Mouse (Mus musculus) limb, embryonic 15.5 days (tissue): ENCODE measurements around the gene Padi2. TPM values are rescaled to one million over a fixed set of nuclear protein-coding genes. Genes with fewer than 3 reads are reported as not detected.

Source experiments
- ATAC-seq: fragments of 200-750 bp; cut with Nextera tagmentation; 2 replicates; pipeline ENCODE4 v1.8.0; 2017; ENCODE audit warnings: low read depth, moderate TSS enrichment; ENCODE audit not compliant: insufficient number of reproducible peaks, low FRiP score, low TSS enrichment
- H3K27ac ChIP-seq: fragments of 300-500 bp; sonication (generic); 2 replicates; pipeline ENCODE4 v1.5.1; 2015; ENCODE audit warnings: moderate library complexity, mild to moderate bottlenecking, inconsistent platforms
- H3K27me3 ChIP-seq: fragments of 300-500 bp; sonication (generic); 2 replicates; pipeline ENCODE4 v1.6.1; 2015; ENCODE audit warnings: inconsistent platforms
- H3K36me3 ChIP-seq: fragments of 300-500 bp; sonication (generic); 2 replicates; pipeline ENCODE4 v1.6.1; 2015; ENCODE audit warnings: inconsistent platforms
- H3K4me1 ChIP-seq: fragments of 300-500 bp; sonication (generic); 2 replicates; pipeline ENCODE4 v1.6.1; 2015; ENCODE audit warnings: inconsistent platforms
- H3K4me2 ChIP-seq: fragments of 300-500 bp; sonication (generic); 2 replicates; pipeline ENCODE4 v1.6.1; 2015; ENCODE audit warnings: mild to moderate bottlenecking, inconsistent platforms
- H3K4me3 ChIP-seq: fragments of 300-500 bp; sonication (generic); 2 replicates; pipeline ENCODE4 v1.5.1; 2015; ENCODE audit warnings: mild to moderate bottlenecking, inconsistent platforms
- H3K9ac ChIP-seq: fragments of 300-500 bp; sonication (generic); 2 replicates; pipeline ENCODE4 v1.6.1; 2015; ENCODE audit warnings: inconsistent platforms
- H3K9me3 ChIP-seq: fragments of 300-500 bp; sonication (generic); 2 replicates; pipeline ENCODE4 v1.6.1; 2016; ENCODE audit warnings: inconsistent platforms
- WGBS: fragments of 180-500 bp; shearing (Covaris S2); methylation state at CpG from one replicate; pipeline ENCODE4 v1.1.7; 2015; 5-methylcytosine and 5-hydroxymethylcytosine counted together
- polyA plus RNA-seq: library from polyadenylated mRNA; unstranded; fragments of >200 nt; fragmentation: Nextera tagmentation; extraction: Ambion mirVana; gene quantifications from 2 replicates; pipeline ENCODE4 v1.2.1, GENCODE M21; 2015

The Padi2 gene
- polyA plus RNA-seq, 1 experiment from 2014 or later = 4.3 TPM

DNA sequence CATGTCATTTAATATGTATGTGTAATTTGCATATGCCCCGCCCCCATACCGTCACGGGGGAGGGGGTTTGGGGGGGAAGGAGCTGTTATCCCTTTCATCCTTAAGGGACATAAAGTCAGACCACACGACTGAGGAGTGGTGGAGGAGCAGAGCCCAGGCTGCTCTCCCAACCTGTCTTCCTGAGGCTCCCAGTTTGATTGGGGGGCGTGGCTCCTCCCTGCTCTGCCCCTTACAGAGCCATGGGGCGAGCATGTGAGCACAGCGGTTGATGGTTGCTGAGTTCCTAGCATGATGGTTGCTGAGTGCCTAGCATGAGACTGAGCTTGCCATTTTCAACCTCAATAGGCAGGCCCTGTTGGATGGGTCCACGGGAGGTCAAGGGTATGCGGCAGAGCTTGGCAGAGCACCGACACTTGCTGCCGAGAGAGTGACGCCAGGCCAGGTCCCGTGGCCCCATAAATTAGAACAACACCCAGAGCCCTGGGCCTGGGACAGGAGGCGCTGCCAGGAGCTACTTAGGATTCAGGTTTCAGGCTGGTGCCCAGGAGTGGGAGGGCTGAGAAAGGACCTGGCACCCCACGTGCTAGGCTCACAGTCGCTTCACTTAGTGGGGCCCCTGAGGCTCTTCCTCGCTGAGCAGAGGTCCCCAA, 4.6 kb downstream of the Padi2 start:
- peaks cover 43% of the 10 kb centered on the region for H3K27me3 ChIP-seq
- H3K9me3 ChIP-seq = no peaks in the 10 kb centered on the region
- H3K9ac ChIP-seq = no peak overlapping the region
- H3K4me3 ChIP-seq = no peak overlapping the region
- H3K27ac ChIP-seq = no peak overlapping the region
- no peaks in the 10 kb centered on the region for H3K36me3 ChIP-seq
- H3K4me2 ChIP-seq = peak overlapping the region; percentile 17; the same call in 1 of the 2 replicates
- WGBS = 13% methylated on average over 17 of the region's 17 CpGs
- no peak for ATAC-seq
- peaks cover 25% of the 10 kb centered on the region for H3K4me1 ChIP-seq

DNA sequence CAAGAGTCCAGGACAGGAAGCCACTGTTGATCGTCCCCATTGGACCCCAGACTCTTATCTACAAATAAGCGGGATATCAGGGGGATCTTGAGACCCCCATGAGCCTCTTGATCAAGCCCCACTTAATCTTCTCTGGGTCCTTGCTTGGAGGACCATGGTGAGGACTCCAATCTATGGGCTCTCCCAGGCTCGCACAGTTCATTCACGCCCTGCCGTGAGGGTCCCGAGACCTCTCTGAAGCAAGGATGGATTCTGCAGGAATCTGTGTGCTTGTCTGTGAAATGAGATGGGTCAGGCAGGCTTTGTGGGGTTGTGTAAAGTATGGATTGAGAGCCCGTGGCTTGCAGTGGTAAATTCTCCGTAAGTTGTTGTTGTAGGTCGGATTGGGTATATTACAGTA, 5.3 kb downstream of the Padi2 start:
- no peak overlapping the region for H3K4me3 ChIP-seq
- peaks cover 37% of the 10 kb centered on the region for H3K27me3 ChIP-seq
- ATAC-seq = no peak
- H3K27ac ChIP-seq = no peak overlapping the region
- no peak overlapping the region for H3K9ac ChIP-seq
- WGBS = 89% methylated on average over 9 of the region's 9 CpGs
- no peak overlapping the region for H3K4me2 ChIP-seq
- no peaks in the 10 kb centered on the region for H3K9me3 ChIP-seq
- no peaks in the 10 kb centered on the region for H3K36me3 ChIP-seq
- H3K4me1 ChIP-seq = peaks cover 19% of the 10 kb centered on the region

DNA sequence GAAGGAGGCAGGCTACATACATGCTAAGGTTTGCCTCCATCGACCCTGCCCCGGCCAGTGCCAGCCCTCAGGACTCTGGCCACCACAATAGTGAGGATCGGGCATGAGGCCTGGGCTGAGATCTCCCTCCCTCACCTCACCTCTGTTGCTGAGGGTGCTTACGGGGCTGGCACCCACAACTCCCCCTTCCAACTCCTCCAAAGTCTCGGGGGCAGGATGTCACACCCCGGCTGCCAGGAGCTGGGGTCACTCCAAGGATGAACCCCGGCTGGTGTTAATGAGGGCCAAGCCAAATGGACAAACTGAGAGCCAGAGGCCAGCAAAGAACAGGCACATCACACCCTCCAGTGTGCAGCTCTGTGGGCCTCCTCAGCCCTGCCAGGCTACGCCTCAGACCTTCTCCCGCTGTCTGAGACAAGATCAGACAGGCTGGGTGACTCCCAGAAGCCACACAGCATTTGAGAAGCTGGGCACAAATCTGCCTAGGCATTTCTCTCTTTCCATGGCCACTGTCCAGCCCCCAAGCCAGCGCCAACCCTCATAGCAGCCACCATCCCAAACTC, 6.2 kb downstream of the Padi2 start:
- H3K4me1 ChIP-seq = peaks cover 18% of the 10 kb centered on the region
- H3K9me3 ChIP-seq = no peaks in the 10 kb centered on the region
- H3K4me2 ChIP-seq = no peak overlapping the region
- WGBS = 78% methylated on average over 10 of the region's 10 CpGs
- no peak overlapping the region for H3K4me3 ChIP-seq
- H3K36me3 ChIP-seq = no peaks in the 10 kb centered on the region
- no peak for ATAC-seq
- peaks cover 28% of the 10 kb centered on the region for H3K27me3 ChIP-seq
- H3K27ac ChIP-seq = no peak overlapping the region
- no peak overlapping the region for H3K9ac ChIP-seq

DNA sequence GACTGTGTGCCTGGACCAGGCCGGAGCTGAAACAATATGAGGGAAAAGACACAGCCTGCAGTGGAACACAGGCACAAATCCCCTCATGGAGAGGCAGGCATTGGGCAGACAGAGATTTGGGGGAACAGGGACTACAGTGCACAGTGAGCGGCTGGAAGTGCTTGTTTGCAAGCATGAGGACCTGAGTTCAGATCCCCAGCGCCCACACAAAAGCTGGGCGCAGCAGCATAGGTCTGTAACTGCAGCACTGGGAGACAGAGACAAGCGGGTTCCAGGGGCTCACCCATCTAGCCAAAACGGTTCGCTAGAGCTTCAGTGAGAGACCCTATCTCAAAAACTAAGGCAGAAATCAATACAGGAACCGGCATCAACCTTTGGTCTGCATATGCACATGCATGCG, 7.4 kb downstream of the Padi2 start:
- Histone ChIP-seq H3K9ac (no peak overlapping the region), H3K27me3 (peaks cover 17% of the 10 kb centered on the region), H3K9me3 (no peaks in the 10 kb centered on the region), H3K4me3 (no peak overlapping the region), H3K4me2 (no peak overlapping the region), H3K36me3 (no peaks in the 10 kb centered on the region), H3K4me1 (peaks cover 18% of the 10 kb centered on the region), H3K27ac (no peak overlapping the region)
- WGBS = 89% methylated on average over 9 of the region's 9 CpGs
- no peak for ATAC-seq

DNA sequence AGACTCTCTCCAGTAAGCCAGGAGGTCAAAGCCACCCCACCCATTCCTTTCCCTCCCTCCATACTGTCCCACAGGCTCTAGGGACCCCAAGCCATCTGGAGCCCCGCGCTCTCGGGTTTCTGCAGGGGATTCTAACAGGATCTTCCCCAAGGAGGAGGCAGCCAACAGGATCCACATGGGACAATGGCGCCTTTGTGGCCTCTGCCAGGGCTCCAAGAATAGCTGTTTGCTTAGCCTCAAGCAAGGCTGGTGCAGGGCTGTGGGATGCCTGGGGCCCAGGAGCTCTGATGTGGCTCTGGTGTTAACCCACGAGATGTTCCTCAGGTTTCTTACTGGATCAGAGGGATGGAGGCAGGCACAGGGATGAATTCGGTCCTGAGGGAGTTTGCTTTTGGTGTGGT, 8.6 kb downstream of the Padi2 start:
- Histone ChIP-seq H3K27ac (peak overlapping the region; percentile 22; the same call in 1 of the 2 replicates), H3K4me2 (no peak overlapping the region), H3K4me3 (no peak overlapping the region), H3K36me3 (no peaks in the 10 kb centered on the region), H3K4me1 (peaks cover 18% of the 10 kb centered on the region), H3K27me3 (peaks cover 5% of the 10 kb centered on the region), H3K9ac (no peak overlapping the region), H3K9me3 (no peaks in the 10 kb centered on the region)
- ATAC-seq = peak; percentile 66
- WGBS = 49% methylated on average over 6 of the region's 6 CpGs

DNA sequence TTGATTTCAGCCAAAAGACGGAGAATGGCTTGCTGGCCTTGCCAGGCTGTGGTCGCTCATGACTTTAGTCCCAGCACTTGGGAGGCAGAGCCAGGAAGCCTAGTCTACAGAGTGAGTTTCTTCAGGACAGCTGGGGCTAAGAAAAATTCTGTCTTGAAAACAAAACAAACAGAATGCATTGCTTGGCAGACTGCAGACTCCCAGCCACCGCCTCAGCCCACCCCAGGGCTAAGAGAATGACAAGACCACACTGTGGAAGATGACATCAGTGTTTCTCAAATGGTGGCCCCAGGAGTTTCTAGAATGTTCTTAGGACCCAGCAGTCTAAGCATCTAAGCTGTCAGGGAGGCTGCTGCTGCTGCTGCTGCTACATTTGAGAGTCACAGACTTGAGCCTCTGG, 9.1 kb downstream of the Padi2 start:
- Histone ChIP-seq H3K4me3 (no peak overlapping the region), H3K9me3 (no peaks in the 10 kb centered on the region), H3K27me3 (0 out of 2 replicates have a peak, but pooled peaks cover 5% of the 10 kb centered on the region), H3K9ac (no peak overlapping the region), H3K4me1 (peaks cover 18% of the 10 kb centered on the region), H3K36me3 (no peaks in the 10 kb centered on the region), H3K27ac (no peak overlapping the region), H3K4me2 (no peak overlapping the region)
- 70% methylated on average over 3 of the region's 3 CpGs for WGBS
- ATAC-seq = no peak

DNA sequence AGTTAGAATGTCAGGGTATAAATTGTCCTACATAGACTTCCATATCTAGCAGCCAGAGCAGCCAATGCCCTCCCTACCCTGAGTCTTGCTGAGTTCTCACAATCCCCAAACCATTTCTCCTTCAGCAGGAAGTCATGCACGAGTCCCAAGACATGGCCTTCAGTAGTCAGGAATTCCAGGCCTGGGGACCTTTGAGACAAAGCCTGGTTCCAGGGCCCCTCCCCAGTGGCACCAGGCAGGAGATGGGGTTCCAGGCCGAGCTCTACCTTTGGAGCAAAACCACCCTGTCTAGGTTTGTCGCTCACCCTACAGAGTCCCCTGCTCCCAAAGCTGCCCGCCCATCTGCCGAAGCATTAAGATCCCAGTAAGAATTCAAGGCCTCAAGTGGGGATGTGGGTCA, 10.2 kb downstream of the Padi2 start:
- Histone ChIP-seq H3K4me2 (no peak overlapping the region), H3K9me3 (no peaks in the 10 kb centered on the region), H3K27ac (no peak overlapping the region), H3K4me3 (no peak overlapping the region), H3K36me3 (no peaks in the 10 kb centered on the region), H3K9ac (no peak overlapping the region), H3K4me1 (peaks cover 9% of the 10 kb centered on the region), H3K27me3 (0 out of 2 replicates have a peak, but pooled peaks cover 6% of the 10 kb centered on the region)
- ATAC-seq = no peak
- WGBS = 88% methylated on average over 5 of the region's 5 CpGs

DNA sequence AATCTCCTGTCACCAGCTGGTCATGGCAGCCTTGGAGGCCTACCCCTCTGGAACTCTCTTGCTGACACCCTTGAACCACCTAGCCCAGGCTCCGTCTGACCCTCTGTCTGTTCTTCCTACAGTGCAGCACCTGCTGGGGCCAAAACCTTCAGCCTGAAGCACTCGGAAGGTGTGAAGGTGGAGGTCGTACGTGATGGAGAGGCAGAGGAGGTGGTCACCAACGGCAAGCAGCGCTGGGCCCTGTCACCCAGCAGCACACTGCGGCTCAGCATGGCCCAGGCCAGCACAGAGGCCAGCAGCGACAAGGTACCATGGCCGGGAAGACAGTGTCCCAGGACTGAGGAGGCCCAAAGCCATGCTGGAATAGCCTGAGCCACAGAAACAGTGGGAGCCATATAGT, 11.3 kb downstream of the Padi2 start:
- no peak for ATAC-seq
- H3K4me3 ChIP-seq = no peak overlapping the region
- 0 out of 2 replicates have a peak, but pooled peaks cover 3% of the 10 kb centered on the region for H3K27me3 ChIP-seq
- WGBS = 83% methylated on average over 9 of the region's 9 CpGs
- H3K4me1 ChIP-seq = peaks cover 9% of the 10 kb centered on the region
- H3K4me2 ChIP-seq = no peak overlapping the region
- no peaks in the 10 kb centered on the region for H3K9me3 ChIP-seq
- H3K36me3 ChIP-seq = no peaks in the 10 kb centered on the region
- no peak overlapping the region for H3K9ac ChIP-seq
- no peak overlapping the region for H3K27ac ChIP-seq

DNA sequence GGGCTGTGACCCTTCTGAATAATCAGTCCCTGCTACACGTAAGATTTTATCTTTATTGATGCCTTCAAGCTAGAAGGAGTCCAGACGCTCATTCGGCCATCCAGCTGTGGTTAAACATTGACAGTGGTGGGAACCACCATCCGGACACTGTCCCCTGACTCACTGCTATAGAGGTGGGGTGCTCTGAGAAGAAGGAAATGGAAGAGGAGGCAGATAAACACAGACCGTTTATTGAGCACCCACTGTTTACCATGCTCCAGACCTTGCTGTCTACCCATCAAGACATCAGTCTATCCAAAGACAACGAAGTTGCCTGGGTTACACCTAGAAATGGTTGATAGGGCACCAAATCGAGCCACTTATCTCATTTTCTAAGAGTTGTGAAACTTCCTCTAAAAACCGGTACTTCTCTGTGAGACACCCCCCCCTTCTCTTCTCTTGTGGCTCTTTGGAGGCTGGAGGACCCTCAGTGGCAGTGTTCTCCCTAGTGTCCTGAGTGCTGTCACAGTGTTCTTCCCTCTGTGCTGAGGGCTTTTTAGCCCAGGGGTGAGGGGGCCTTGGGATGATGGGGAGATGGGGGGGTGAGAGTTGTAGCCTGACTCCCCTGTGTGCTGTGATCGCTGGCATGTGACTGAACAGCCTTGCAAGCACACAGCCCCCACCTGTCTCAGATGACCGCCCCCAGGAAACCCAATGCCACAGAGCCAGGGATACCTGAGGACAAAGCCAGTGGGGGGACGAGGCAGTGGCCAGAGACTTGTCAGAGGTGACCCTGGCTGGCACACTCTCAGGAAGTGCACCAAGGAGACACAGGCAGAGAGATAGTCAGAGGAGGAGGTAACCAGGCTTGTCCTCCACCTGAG, 14.1 kb downstream of the Padi2 start:
- Histone ChIP-seq H3K4me2 (no peak overlapping the region), H3K9me3 (no peaks in the 10 kb centered on the region), H3K4me1 (peaks cover 4% of the 10 kb centered on the region; the same call in 1 of the 2 replicates), H3K36me3 (no peaks in the 10 kb centered on the region), H3K4me3 (no peak overlapping the region), H3K27me3 (0 out of 2 replicates have a peak, but pooled peaks cover 3% of the 10 kb centered on the region), H3K27ac (no peak overlapping the region), H3K9ac (no peak overlapping the region)
- 57% methylated on average over 11 of the region's 11 CpGs for WGBS
- ATAC-seq = no peak

DNA sequence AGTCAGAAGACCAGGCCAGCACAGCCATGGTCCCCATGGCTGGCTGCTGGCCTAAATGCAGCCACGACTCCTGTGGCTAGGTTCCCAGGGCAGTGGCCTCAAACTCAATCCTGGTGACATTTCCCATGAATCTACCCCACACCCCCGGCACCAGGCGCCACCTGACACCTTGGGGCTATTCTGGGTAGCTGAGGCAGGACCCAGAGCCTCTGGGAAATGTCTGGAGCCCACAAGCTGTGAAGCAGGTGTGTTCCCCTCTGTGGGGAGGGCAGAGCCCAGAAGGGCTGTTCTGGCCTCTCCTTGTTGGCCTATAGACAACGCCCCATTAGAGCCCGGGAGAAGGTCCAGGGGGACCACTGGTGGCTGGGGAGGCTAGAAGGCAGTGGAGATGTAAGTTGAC, 16.4 kb downstream of the Padi2 start:
- Histone ChIP-seq H3K4me2 (no peak overlapping the region), H3K27ac (no peak overlapping the region), H3K27me3 (0 out of 2 replicates have a peak, but pooled peaks cover 3% of the 10 kb centered on the region), H3K4me3 (no peak overlapping the region), H3K36me3 (no peaks in the 10 kb centered on the region), H3K9ac (no peak overlapping the region), H3K9me3 (no peaks in the 10 kb centered on the region), H3K4me1 (no peaks in the 10 kb centered on the region; the same call in 1 of the 2 replicates)
- WGBS = 70% methylated on average over 5 of the region's 5 CpGs
- ATAC-seq = no peak

DNA sequence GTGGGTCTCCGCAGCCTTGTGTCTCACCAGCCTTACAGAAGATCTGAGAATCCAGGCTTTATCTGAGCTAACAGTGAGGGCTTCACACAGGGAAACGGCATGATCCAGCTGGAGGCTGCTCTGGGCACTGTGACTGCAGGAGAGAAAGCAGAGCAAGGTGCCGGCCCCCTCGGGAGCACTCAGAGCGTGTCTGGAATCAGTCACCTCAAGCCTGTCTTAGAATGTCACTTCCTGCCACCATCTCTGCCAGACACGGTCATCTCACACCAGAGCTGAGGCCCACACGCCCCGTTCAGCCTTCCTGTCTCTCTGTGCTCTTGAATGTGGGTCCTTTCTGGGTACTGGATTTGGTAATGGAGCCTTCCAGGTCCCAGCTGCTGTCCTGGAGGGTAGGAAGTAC, 19.5 kb downstream of the Padi2 start:
- no peaks in the 10 kb centered on the region for H3K9me3 ChIP-seq
- H3K4me1 ChIP-seq = peaks cover 4% of the 10 kb centered on the region; the same call in 1 of the 2 replicates
- ATAC-seq = no peak
- no peak overlapping the region for H3K4me3 ChIP-seq
- 53% methylated on average over 8 of the region's 8 CpGs for WGBS
- no peak overlapping the region for H3K9ac ChIP-seq
- no peak overlapping the region for H3K4me2 ChIP-seq
- H3K27me3 ChIP-seq = 0 out of 2 replicates have a peak, but pooled peaks cover 2% of the 10 kb centered on the region
- H3K27ac ChIP-seq = no peak overlapping the region
- H3K36me3 ChIP-seq = no peaks in the 10 kb centered on the region

DNA sequence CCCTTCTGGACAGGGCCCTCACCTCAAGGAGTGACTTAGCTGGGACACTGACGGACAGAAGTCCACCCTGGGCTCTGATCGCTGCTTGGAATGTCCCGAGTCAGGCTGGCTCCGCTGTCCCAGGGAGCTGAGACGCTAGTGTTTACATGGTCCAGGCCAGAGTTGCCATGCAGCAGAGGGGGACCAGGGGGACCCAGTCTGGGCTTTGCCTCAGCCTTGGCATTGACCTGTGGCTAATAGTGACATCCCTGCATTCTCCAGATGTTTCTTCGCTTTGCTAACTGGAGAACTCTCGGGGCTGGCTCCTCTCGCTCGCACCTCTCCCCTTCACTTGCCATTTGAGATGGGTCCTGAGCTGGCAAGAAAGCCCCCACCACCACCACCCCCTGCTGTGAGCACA, 22.2 kb downstream of the Padi2 start:
- H3K9me3 ChIP-seq = no peaks in the 10 kb centered on the region
- H3K36me3 ChIP-seq = no peaks in the 10 kb centered on the region
- H3K27me3 ChIP-seq = no peaks in the 10 kb centered on the region
- ATAC-seq = no peak
- H3K9ac ChIP-seq = no peak overlapping the region
- H3K4me1 ChIP-seq = peaks cover 4% of the 10 kb centered on the region; the same call in 1 of the 2 replicates
- WGBS = 79% methylated on average over 9 of the region's 9 CpGs
- no peak overlapping the region for H3K4me3 ChIP-seq
- no peak overlapping the region for H3K27ac ChIP-seq
- no peak overlapping the region for H3K4me2 ChIP-seq
